Mouse (Mus musculus) lung, postnatal 0 days (tissue): ENCODE results near the gene Wdr86. TPM values are rescaled to one million over a fixed set of nuclear protein-coding genes. Genes with fewer than 3 reads are reported as not detected.

Experiments
- ATAC-seq: fragments of 200-750 bp; cut with Nextera tagmentation; 2 replicates; pipeline ENCODE4 v1.8.0; 2017; ENCODE audit warnings: moderate library complexity
- DNase-seq: peaks from one replicate; pipeline ENCODE4 v3.0.0-alpha.2; 2016; ENCODE audit warnings: low spot score
- H3K27ac ChIP-seq: fragments of 300-500 bp; sonication (generic); 2 replicates; pipeline ENCODE4 v1.5.1; 2014; ENCODE audit warnings: antibody characterized with exemption, mild to moderate bottlenecking, low read length, mixed read lengths
- H3K27me3 ChIP-seq: fragments of 300-500 bp; sonication (generic); replicated peaks from 2 replicates; pipeline ENCODE4 v1.6.1; 2014; ENCODE audit warnings: low read length, mixed read lengths; ENCODE audit not compliant: insufficient read depth
- H3K36me3 ChIP-seq: fragments of 300-500 bp; sonication (generic); 2 replicates; pipeline ENCODE4 v1.6.1; 2014; ENCODE audit warnings: low read length, mixed read lengths; ENCODE audit not compliant: insufficient read depth
- H3K4me1 ChIP-seq: fragments of 300-500 bp; sonication (generic); 2 replicates; pipeline ENCODE4 v1.6.1; 2014; ENCODE audit warnings: antibody characterized with exemption, low read depth, low read length, mixed read lengths; ENCODE audit not compliant: insufficient read depth
- H3K4me2 ChIP-seq: fragments of 300-500 bp; sonication (generic); replicated peaks from 2 replicates; pipeline ENCODE4 v1.6.1; 2014; ENCODE audit warnings: low read depth, mild to moderate bottlenecking, low read length, moderate library complexity, mixed read lengths
- H3K4me3 ChIP-seq: fragments of 300-500 bp; sonication (generic); 2 replicates; pipeline ENCODE4 v1.5.1; 2014; ENCODE audit warnings: low read depth, low read length
- H3K9ac ChIP-seq: fragments of 300-500 bp; sonication (generic); replicated peaks from 2 replicates; pipeline ENCODE4 v1.6.1; 2014; ENCODE audit warnings: low read depth, mild to moderate bottlenecking
- H3K9me3 ChIP-seq: fragments of 300-500 bp; sonication (generic); 2 replicates; pipeline ENCODE4 v1.6.1; 2016; ENCODE audit warnings: low read length, mixed read lengths
- CTCF ChIP-seq: IDR thresholded peaks from 2 replicates; pipeline ENCODE4 v1.5.1; 2016; ENCODE audit warnings: antibody characterized with exemption, mild to moderate bottlenecking
- EP300 ChIP-seq: IDR thresholded peaks from 2 replicates; pipeline ENCODE4 v1.6.1; 2016; ENCODE audit warnings: antibody characterized with exemption, mild to moderate bottlenecking, control low read depth
- WGBS: fragments of 180-500 bp; shearing (Covaris S2); extraction: QIAGEN DNeasy Blood & Tissue Kit; methylation state at CpG from one replicate; pipeline ENCODE4 v1.1.7; 2014; 5-methylcytosine and 5-hydroxymethylcytosine counted together
- polyA plus RNA-seq: library from polyadenylated mRNA; unstranded; fragments of >200 nt; fragmentation: Nextera tagmentation; extraction: Ambion mirVana; gene quantifications from 2 replicates; pipeline ENCODE4 v1.2.1, GENCODE M21; 2015

Wdr86 gene
- polyA plus RNA-seq, 1 experiment from 2014 or later = 11.0 TPM

DNA sequence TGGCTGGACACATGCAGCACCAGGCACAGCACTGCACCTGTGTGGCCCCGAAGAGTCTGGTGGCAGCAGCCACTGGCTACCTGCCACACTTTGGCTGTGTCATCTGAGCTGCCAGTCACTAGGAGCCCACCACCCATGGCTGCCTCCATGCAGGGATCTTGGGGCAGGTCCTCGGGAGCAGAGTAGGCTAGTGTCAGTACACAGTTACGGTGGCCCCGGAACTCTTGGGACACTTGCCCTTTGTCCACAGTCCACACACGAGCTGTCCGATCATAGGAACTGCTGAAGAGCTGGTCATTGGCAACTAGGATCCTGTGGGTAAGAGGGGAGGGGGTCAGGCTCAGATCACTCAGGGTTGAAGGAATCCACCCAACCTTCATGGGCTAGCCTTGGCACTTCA is 12.5 kb downstream of the Wdr86 start:
- Histone ChIP-seq H3K36me3 (no peaks in the 10 kb centered on the region), H3K4me1 (no peaks in the 10 kb centered on the region), H3K9me3 (no peaks in the 10 kb centered on the region), H3K27ac (no peak overlapping the region), H3K4me2 (no peak overlapping the region), H3K27me3 (no peaks in the 10 kb centered on the region), H3K4me3 (no peak overlapping the region), H3K9ac (no peak overlapping the region)
- TF ChIP-seq EP300 (no peak), CTCF (no peak)
- DNase-seq (no peak), ATAC-seq (no peak)
- WGBS = 94% methylated on average over 6 of the region's 6 CpGs

- Histone ChIP-seq H3K27ac (no peak overlapping the region), H3K36me3 (peaks cover 14% of the 10 kb centered on the region), H3K27me3 (no peaks in the 10 kb centered on the region), H3K9ac (no peak overlapping the region), H3K4me2 (no peak overlapping the region), H3K4me1 (no peaks in the 10 kb centered on the region), H3K4me3 (no peak overlapping the region), H3K9me3 (no peaks in the 10 kb centered on the region)
- 65% methylated on average over 6 of the region's 6 CpGs for WGBS
- DNase-seq (no peak), ATAC-seq (no peak)
- TF ChIP-seq EP300 = no peak
- TF ChIP-seq CTCF = no peak
Observed at GRCm38 (mm10) chr5:24713987-24714386, 16.5 kb downstream of the Wdr86 start.

DNA sequence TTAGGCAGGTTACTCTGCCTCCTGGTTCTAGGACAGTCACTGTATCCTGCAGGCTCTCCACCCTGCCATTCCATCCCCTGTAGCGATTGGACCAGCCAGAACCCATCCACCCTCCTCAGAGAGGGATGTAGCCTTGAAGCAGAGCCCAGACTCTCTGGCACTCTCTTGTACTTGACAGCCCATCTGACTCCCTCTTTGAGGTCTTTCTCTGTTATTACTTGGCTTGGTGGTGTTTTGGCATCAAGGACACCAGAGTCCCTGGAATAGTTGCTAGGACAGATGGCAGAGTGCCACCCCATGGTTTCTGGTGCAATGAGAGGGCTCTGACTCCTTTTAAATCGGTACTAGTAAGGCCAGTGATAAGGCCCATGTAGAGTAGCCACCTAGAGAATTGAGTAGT is 17.3 kb downstream of the Wdr86 start:
- no peak for TF ChIP-seq EP300
- Histone ChIP-seq H3K36me3 (peaks cover 19% of the 10 kb centered on the region), H3K27me3 (no peaks in the 10 kb centered on the region), H3K27ac (no peak overlapping the region), H3K9me3 (no peaks in the 10 kb centered on the region), H3K4me3 (no peak overlapping the region), H3K4me1 (no peaks in the 10 kb centered on the region), H3K4me2 (no peak overlapping the region), H3K9ac (no peak overlapping the region)
- ATAC-seq (peak; percentile 37), DNase-seq (peak; percentile 10)
- WGBS = 77% methylated on average over 2 of the region's 2 CpGs

DNA sequence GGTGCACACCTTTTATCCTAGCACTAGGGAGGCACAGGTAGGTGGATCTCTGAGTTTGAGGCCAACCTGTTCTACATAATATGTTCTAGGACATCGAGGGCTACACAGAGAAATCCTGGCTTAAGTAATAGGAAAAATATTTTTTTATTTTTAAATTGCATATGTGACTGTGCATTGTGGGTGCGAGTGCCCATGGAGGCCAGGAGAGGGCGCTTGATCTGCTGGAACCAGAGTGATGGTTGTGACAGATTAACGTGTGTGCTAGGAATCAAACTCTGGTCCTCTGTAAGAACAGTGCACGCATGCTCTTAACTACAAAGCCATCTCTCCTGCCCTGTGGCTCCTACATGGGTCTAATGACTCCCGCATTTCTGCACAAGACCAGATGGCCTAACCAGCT is 18.9 kb downstream of the Wdr86 start:
- DNase-seq (no peak), ATAC-seq (no peak)
- Histone ChIP-seq H3K9ac (no peak overlapping the region), H3K4me2 (no peak overlapping the region), H3K9me3 (no peaks in the 10 kb centered on the region), H3K4me1 (no peaks in the 10 kb centered on the region), H3K4me3 (no peak overlapping the region), H3K36me3 (peaks cover 31% of the 10 kb centered on the region), H3K27me3 (no peaks in the 10 kb centered on the region), H3K27ac (no peak overlapping the region)
- 94% methylated on average over 6 of the region's 6 CpGs for WGBS
- no peak for TF ChIP-seq EP300

- no peak overlapping the region for H3K9ac ChIP-seq
- no peaks in the 10 kb centered on the region for H3K4me1 ChIP-seq
- H3K36me3 ChIP-seq = peaks cover 42% of the 10 kb centered on the region
- WGBS = 60% methylated on average over 2 of the region's 2 CpGs
- H3K9me3 ChIP-seq = no peaks in the 10 kb centered on the region
- H3K4me3 ChIP-seq = no peak overlapping the region
- DNase-seq (peak; percentile 64), ATAC-seq (peak; percentile 56)
- no peaks in the 10 kb centered on the region for H3K27me3 ChIP-seq
- TF ChIP-seq EP300 (no peak), CTCF (no peak)
- H3K27ac ChIP-seq = no peak overlapping the region
- no peak overlapping the region for H3K4me2 ChIP-seq
Observed at GRCm38 (mm10) chr5:24709962-24710361, 20.6 kb downstream of the Wdr86 start.

DNA sequence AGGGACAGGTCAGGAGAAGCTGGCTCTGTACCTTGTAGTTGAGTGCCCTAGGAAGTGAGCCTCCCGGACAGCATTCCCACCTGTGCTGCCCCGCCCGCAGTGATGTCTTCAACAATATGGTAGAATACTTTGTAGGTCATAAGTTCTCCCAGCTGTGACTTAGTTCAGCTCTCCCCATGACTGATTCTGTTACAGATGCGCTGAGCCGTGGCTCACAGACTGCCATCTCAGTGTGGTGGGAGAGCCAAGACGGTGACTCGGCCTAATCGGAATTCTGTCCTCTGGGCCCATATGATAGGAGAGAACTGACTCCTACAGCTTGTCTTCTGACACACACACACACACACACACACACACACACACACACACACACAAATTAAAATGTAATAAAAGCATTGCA is 25.9 kb downstream of the Wdr86 start:
- TF ChIP-seq CTCF = no peak
- TF ChIP-seq EP300 = no peak
- WGBS = 92% methylated on average over 8 of the region's 8 CpGs
- Histone ChIP-seq H3K4me3 (no peak overlapping the region), H3K27me3 (no peaks in the 10 kb centered on the region), H3K4me2 (no peak overlapping the region), H3K9ac (no peak overlapping the region), H3K4me1 (no peaks in the 10 kb centered on the region), H3K27ac (no peak overlapping the region), H3K36me3 (peaks cover 68% of the 10 kb centered on the region), H3K9me3 (no peaks in the 10 kb centered on the region)
- DNase-seq (no peak), ATAC-seq (no peak)

- Histone ChIP-seq H3K4me2 (no peak overlapping the region), H3K27ac (peak overlapping the region; percentile 27), H3K4me1 (no peaks in the 10 kb centered on the region), H3K27me3 (no peaks in the 10 kb centered on the region), H3K9ac (no peak overlapping the region), H3K4me3 (no peak overlapping the region), H3K9me3 (no peaks in the 10 kb centered on the region), H3K36me3 (peaks cover 66% of the 10 kb centered on the region)
- WGBS = 65% methylated on average over 3 of the region's 3 CpGs
- DNase-seq (peak; percentile 89), ATAC-seq (peak; percentile 92)
- no peak for TF ChIP-seq CTCF
- TF ChIP-seq EP300 = peak; percentile 59
Observed at GRCm38 (mm10) chr5:24701271-24701670, 29.3 kb downstream of the Wdr86 start.
